Mouse (Mus musculus) stomach, embryonic 14.5 days (tissue): ENCODE data around the gene Tgfbr2. TPM values are rescaled to one million over a fixed set of nuclear protein-coding genes. Genes with fewer than 3 reads are reported as not detected.

ENCODE experiments used
- ATAC-seq: fragments of 200-750 bp; cut with Nextera tagmentation; 2 replicates; pipeline ENCODE4 v1.8.0; 2017; ENCODE audit warnings: low read depth, moderate TSS enrichment; ENCODE audit not compliant: insufficient number of reproducible peaks, insufficient read depth, low FRiP score
- H3K27ac ChIP-seq: fragments of 300-500 bp; sonication (generic); 2 replicates; pipeline ENCODE4 v1.5.1; 2014; ENCODE audit warnings: mild to moderate bottlenecking, low read length, moderate library complexity, mixed read lengths
- H3K27me3 ChIP-seq: fragments of 300-500 bp; sonication (generic); 2 replicates; pipeline ENCODE4 v1.6.1; 2014; ENCODE audit warnings: low read length, control low read depth, mixed read lengths; ENCODE audit not compliant: control insufficient read depth, insufficient read depth
- H3K36me3 ChIP-seq: fragments of 300-500 bp; sonication (generic); 2 replicates; pipeline ENCODE4 v1.6.1; 2014; ENCODE audit warnings: mild to moderate bottlenecking, control low read depth, low read length, moderate library complexity, mixed read lengths; ENCODE audit not compliant: control insufficient read depth, insufficient read depth
- H3K4me1 ChIP-seq: fragments of 300-500 bp; sonication (generic); 2 replicates; pipeline ENCODE4 v1.6.1; 2014; ENCODE audit warnings: low read length, control low read depth, mixed read lengths; ENCODE audit not compliant: control insufficient read depth, insufficient read depth
- H3K4me2 ChIP-seq: fragments of 300-500 bp; sonication (generic); replicated peaks from 2 replicates; pipeline ENCODE4 v1.6.1; 2014; ENCODE audit warnings: low read depth, low read length, control low read depth
- H3K4me3 ChIP-seq: fragments of 300-500 bp; sonication (generic); 2 replicates; pipeline ENCODE4 v1.5.1; 2014; ENCODE audit warnings: low read depth, low read length, control low read depth
- H3K9ac ChIP-seq: fragments of 300-500 bp; sonication (generic); replicated peaks from 2 replicates; pipeline ENCODE4 v1.6.1; 2014; ENCODE audit warnings: low read depth, mild to moderate bottlenecking, control low read depth, low read length, moderate library complexity, mixed read lengths
- H3K9me3 ChIP-seq: fragments of 300-500 bp; sonication (generic); 2 replicates; pipeline ENCODE4 v1.6.1; 2016; ENCODE audit warnings: low read depth, low read length, control low read depth; ENCODE audit not compliant: control insufficient read depth
- WGBS: fragments of 180-500 bp; shearing (Covaris S2); extraction: QIAGEN DNeasy Blood & Tissue Kit; methylation state at CpG from one replicate; pipeline ENCODE4 v1.1.7; 2014; 5-methylcytosine and 5-hydroxymethylcytosine counted together
- polyA plus RNA-seq: library from polyadenylated mRNA; unstranded; fragments of >200 nt; fragmentation: Nextera tagmentation; extraction: Ambion mirVana; gene quantifications from 2 replicates; pipeline ENCODE4 v1.2.1, GENCODE M21; 2014

Gene Tgfbr2
- polyA plus RNA-seq, 1 experiment from 2014 or later: 36.9 TPM

DNA sequence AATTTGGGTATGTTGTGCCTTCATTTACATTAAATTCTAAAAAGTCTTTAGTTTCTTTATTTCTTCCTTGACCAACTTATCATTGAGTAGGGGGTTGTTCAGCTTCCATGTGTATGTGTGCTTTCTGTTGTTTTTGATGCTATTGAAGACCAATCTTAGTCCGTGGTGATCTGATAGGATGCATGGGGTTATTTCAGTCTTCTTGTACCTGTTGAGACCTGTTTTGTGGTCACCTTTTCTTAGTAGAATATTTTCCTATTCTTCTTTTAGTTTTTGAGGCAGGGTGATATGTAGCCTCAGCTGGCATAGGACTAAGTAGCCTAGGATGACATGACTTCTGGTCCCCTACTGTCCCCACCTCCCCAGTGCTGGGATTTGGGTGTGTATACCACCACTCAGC lies 28.5 kb upstream of the Tgfbr2 start:
- Histone ChIP-seq H3K4me3 (no peak overlapping the region), H3K27me3 (no peaks in the 10 kb centered on the region), H3K9me3 (no peaks in the 10 kb centered on the region), H3K9ac (no peak overlapping the region), H3K36me3 (no peaks in the 10 kb centered on the region), H3K4me1 (no peaks in the 10 kb centered on the region), H3K4me2 (no peak overlapping the region), H3K27ac (no peak overlapping the region)
- 88% methylated on average over 1 of the region's 1 CpGs for WGBS
- no peak for ATAC-seq

DNA sequence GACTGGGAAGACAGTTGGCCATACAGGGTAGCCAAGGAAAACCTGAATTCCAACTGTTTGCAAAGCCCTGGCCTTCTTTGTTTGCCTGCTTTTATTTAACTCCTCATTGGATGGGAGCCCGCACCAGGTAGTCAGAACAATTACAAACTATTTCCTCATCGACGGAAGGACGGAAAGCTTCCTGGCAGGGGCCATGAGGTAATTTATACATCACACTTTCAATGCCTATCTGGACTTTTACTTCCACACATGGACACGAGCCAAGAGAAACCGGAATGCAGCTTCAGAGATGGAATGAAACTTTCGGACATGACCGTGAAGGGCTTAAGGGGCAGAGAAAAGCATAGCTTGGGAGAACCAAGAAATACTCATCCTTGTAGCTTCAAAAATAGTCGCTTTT lies 24.0 kb upstream of the Tgfbr2 start:
- Histone ChIP-seq H3K27ac (no peak overlapping the region; the same call in 1 of the 2 replicates), H3K9me3 (no peaks in the 10 kb centered on the region), H3K36me3 (no peaks in the 10 kb centered on the region), H3K4me1 (no peaks in the 10 kb centered on the region), H3K9ac (no peak overlapping the region), H3K4me2 (no peak overlapping the region), H3K27me3 (no peaks in the 10 kb centered on the region), H3K4me3 (no peak overlapping the region)
- no peak for ATAC-seq
- 48% methylated on average over 9 of the region's 9 CpGs for WGBS

DNA sequence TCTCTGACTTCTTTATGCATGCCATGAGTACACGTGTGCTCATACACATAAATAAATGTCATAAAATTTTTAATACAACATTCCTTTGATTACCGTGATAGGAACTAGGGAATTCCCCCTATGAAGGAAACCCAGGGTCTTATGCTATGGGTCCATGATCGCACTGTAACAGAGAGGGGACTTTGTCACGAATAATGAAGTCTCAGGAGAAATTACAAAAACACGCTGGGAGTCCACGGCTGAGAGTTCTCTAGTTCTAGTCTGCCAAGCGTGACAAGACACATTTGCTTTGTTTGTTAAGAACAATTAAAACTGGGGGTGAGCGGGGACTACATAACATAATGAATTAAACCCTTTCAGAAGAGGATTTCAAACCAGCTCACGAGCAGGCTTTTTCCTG lies 23.3 kb upstream of the Tgfbr2 start:
- WGBS: 60% methylated on average over 9 of the region's 9 CpGs
- no peak for ATAC-seq
- no peak overlapping the region for H3K4me3 ChIP-seq
- H3K36me3 ChIP-seq: no peaks in the 10 kb centered on the region
- H3K27ac ChIP-seq: no peak overlapping the region; the same call in 1 of the 2 replicates
- no peaks in the 10 kb centered on the region for H3K27me3 ChIP-seq
- no peaks in the 10 kb centered on the region for H3K4me1 ChIP-seq
- no peaks in the 10 kb centered on the region for H3K9me3 ChIP-seq
- no peak overlapping the region for H3K9ac ChIP-seq
- H3K4me2 ChIP-seq: no peak overlapping the region

GRCm38 (mm10) chr9:116197491-116198170 lies 22.5 kb upstream of the Tgfbr2 start:
- ATAC-seq: no peak
- H3K36me3 ChIP-seq: no peaks in the 10 kb centered on the region

GRCm38 (mm10) chr9:116193889-116194450 lies 18.8 kb upstream of the Tgfbr2 start:
- Histone ChIP-seq H3K9ac (no peak overlapping the region), H3K4me2 (no peak overlapping the region), H3K9me3 (no peaks in the 10 kb centered on the region), H3K27ac (no peak overlapping the region), H3K27me3 (no peaks in the 10 kb centered on the region), H3K36me3 (no peaks in the 10 kb centered on the region), H3K4me1 (no peaks in the 10 kb centered on the region), H3K4me3 (no peak overlapping the region)
- ATAC-seq: no peak
- WGBS: 66% methylated on average over 4 of the region's 4 CpGs

More at GRCm38 (mm10) chr9:116197491-116198170, 22.5 kb upstream of the Tgfbr2 start:
- no peaks in the 10 kb centered on the region for H3K27me3 ChIP-seq
- 86% methylated on average over 11 of the region's 11 CpGs for WGBS
- no peak overlapping the region for H3K27ac ChIP-seq
- no peak overlapping the region for H3K4me2 ChIP-seq
- H3K9me3 ChIP-seq: no peaks in the 10 kb centered on the region
- H3K4me3 ChIP-seq: no peak overlapping the region
- H3K9ac ChIP-seq: no peak overlapping the region
- H3K4me1 ChIP-seq: no peaks in the 10 kb centered on the region

GRCm38 (mm10) chr9:116193535-116193881 lies 18.3 kb upstream of the Tgfbr2 start:
- WGBS: 42% methylated on average over 1 of the region's 1 CpGs
- ATAC-seq: no peak
- no peak overlapping the region for H3K9ac ChIP-seq

DNA sequence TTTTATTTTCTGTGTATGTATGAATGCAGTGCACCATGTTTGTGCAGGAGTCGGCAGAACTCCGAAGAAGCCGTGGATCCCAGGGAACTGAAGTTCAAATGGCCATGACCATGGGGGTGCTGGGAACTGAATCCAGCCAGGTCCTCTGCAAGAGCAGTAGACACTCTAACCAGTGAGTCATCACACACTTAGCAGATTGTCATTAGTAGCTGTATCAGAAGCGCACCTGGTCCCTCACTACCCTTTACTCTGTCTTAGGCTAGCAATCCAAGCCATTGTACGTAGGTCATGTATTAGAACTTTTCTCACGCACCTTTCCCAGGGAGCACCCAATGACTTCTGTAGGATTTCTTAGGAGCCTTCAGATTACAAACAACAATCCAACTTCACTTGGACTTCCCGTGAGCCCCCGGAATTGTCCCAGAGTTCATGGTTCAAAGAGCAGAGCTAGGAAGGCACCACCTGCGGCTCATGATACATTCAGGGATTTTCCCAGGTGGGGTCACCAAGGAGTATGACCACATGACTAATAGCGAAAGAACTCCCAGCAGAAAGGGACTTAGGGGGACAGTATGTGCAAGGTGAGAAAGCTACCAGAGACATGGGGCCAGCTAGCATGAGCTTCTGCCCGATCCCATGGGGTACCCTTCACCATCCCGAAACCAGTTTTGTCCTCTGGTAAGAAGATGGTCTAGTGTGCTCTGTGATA lies 17.8 kb upstream of the Tgfbr2 start:
- Histone ChIP-seq H3K27ac (no peak overlapping the region), H3K9ac (no peak overlapping the region), H3K4me1 (no peaks in the 10 kb centered on the region), H3K4me2 (no peak overlapping the region), H3K9me3 (no peaks in the 10 kb centered on the region), H3K4me3 (no peak overlapping the region), H3K27me3 (no peaks in the 10 kb centered on the region), H3K36me3 (no peaks in the 10 kb centered on the region)
- no peak for ATAC-seq
- WGBS: 98% methylated on average over 12 of the region's 12 CpGs

More at GRCm38 (mm10) chr9:116193535-116193881, 18.3 kb upstream of the Tgfbr2 start:
- H3K4me1 ChIP-seq: no peaks in the 10 kb centered on the region
- no peak overlapping the region for H3K4me3 ChIP-seq
- no peak overlapping the region for H3K4me2 ChIP-seq
- H3K27me3 ChIP-seq: no peaks in the 10 kb centered on the region
- no peaks in the 10 kb centered on the region for H3K36me3 ChIP-seq
- no peaks in the 10 kb centered on the region for H3K9me3 ChIP-seq
- no peak overlapping the region for H3K27ac ChIP-seq

DNA sequence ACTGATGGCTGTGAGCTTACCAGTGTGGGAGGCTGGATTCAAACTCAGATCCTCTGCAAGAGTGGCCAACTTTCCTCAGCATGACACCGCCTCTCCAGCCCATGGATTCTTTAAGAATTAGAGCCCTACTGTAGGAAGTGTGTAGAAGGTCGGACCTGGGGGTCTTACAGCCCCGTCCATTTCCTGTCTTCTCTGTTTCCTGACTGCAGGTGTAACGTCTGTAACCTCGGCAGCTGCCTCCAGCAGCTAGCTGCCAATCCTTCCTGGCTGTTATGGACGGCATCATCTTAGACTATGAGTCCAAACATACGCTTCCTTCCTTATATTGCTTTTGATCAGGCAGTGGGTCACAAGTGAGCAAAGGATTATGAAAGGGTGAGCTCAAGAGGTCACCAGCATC lies 17.1 kb upstream of the Tgfbr2 start:
- Histone ChIP-seq H3K4me3 (no peak overlapping the region), H3K9me3 (no peaks in the 10 kb centered on the region), H3K9ac (no peak overlapping the region), H3K27ac (no peak overlapping the region), H3K27me3 (no peaks in the 10 kb centered on the region), H3K4me2 (no peak overlapping the region), H3K4me1 (no peaks in the 10 kb centered on the region), H3K36me3 (no peaks in the 10 kb centered on the region)
- 67% methylated on average over 7 of the region's 7 CpGs for WGBS
- ATAC-seq: no peak
